Mouse (Mus musculus) CD8-positive naive resting alpha-beta T cell, adult 2 months (primary cell): ENCODE results near the gene Rgl1.

Experiments
- DNase-seq, 2 experiments: peaks; one replicate each; pipeline ENCODE4 v3.0.0; 2022; ENCODE audit warnings: low read depth in 2 of 2, low spot score in 2 of 2

The Rgl1 gene

GRCm38 (mm10) chr1:152549061-152549738 is 217.0 kb downstream of the Rgl1 start:
- no peak for DNase-seq

GRCm38 (mm10) chr1:152543449-152544159 is 222.5 kb downstream of the Rgl1 start:
- DNase-seq, result no peak

GRCm38 (mm10) chr1:152542747-152543378 is 223.3 kb downstream of the Rgl1 start:
- DNase-seq, result no peak

- DNase-seq, result no peak
Measured at GRCm38 (mm10) chr1:152540304-152540887, 225.8 kb downstream of the Rgl1 start.

GRCm38 (mm10) chr1:152538817-152539216 is 227.3 kb downstream of the Rgl1 start:
- DNase-seq, result no peak

GRCm38 (mm10) chr1:152537186-152537585 is 229.0 kb downstream of the Rgl1 start:
- no peak for DNase-seq

GRCm38 (mm10) chr1:152536416-152537018 is 229.6 kb downstream of the Rgl1 start:
- no peak for DNase-seq

- no peak for DNase-seq
Measured at GRCm38 (mm10) chr1:152534531-152534930, 231.6 kb downstream of the Rgl1 start.

GRCm38 (mm10) chr1:152531498-152531897 is 234.7 kb downstream of the Rgl1 start:
- DNase-seq, result no peak

GRCm38 (mm10) chr1:152528778-152529177 is 237.4 kb downstream of the Rgl1 start:
- no peak for DNase-seq

- no peak for DNase-seq
Measured at GRCm38 (mm10) chr1:152528214-152528613, 237.9 kb downstream of the Rgl1 start.

- no peak for DNase-seq
Measured at GRCm38 (mm10) chr1:152526154-152526553, 240.0 kb downstream of the Rgl1 start.

GRCm38 (mm10) chr1:152524987-152525648 is 241.0 kb downstream of the Rgl1 start:
- peak; percentile 42 to 59 for DNase-seq

- no peak for DNase-seq
Measured at GRCm38 (mm10) chr1:152524098-152524892, 241.9 kb downstream of the Rgl1 start.

- no peak for DNase-seq
Measured at GRCm38 (mm10) chr1:152523292-152523691, 242.9 kb downstream of the Rgl1 start.

GRCm38 (mm10) chr1:152522226-152522625 is 243.9 kb downstream of the Rgl1 start:
- no peak for DNase-seq

- peak; percentile 15 to 41 for DNase-seq
Measured at GRCm38 (mm10) chr1:152520798-152521575, 245.2 kb downstream of the Rgl1 start.

- DNase-seq, result no peak
Measured at GRCm38 (mm10) chr1:152518971-152519370, 247.2 kb downstream of the Rgl1 start.

GRCm38 (mm10) chr1:152517057-152517570 is 249.0 kb downstream of the Rgl1 start:
- no peak for DNase-seq
